Mouse (Mus musculus) G1E (cell line): ENCODE results near the gene Wrap73. TPM values are rescaled to one million over a fixed set of nuclear protein-coding genes. Genes with fewer than 3 reads are reported as not detected.

Experiments
- ATAC-seq: 2 replicates; pipeline ENCODE4 v1.8.0; 2016; ENCODE audit warnings: mild to moderate bottlenecking; ENCODE audit not compliant: insufficient number of reproducible peaks, poor library complexity, low FRiP score, severe bottlenecking; ENCODE audit errors: extremely low read depth
- DNase-seq: peaks from one replicate; pipeline ENCODE4 v3.0.0; 2012; ENCODE audit warnings: low spot score
- H3K27me3 ChIP-seq: 2 replicates; pipeline ENCODE4 v1.6.1; 2012; ENCODE audit warnings: mild to moderate bottlenecking, low read length, inconsistent platforms; ENCODE audit not compliant: insufficient read depth
- H3K36me3 ChIP-seq: replicated peaks from 2 replicates; pipeline ENCODE3; 2012; ENCODE audit warnings: mild to moderate bottlenecking, inconsistent platforms
- H3K4me1 ChIP-seq: 2 replicates; pipeline ENCODE4 v1.6.1; 2012; ENCODE audit warnings: low read depth, low read length, inconsistent platforms, mixed read lengths; ENCODE audit not compliant: insufficient read depth
- H3K4me3 ChIP-seq: 2 replicates; pipeline ENCODE4 v1.5.1; 2012; ENCODE audit warnings: low read depth, mild to moderate bottlenecking, inconsistent platforms, low read length, moderate library complexity, mixed read lengths
- H3K9me3 ChIP-seq: replicated peaks from 2 replicates; pipeline ENCODE4 v1.6.1; 2012; ENCODE audit warnings: inconsistent platforms
- CTCF ChIP-seq: IDR thresholded peaks from 2 replicates; pipeline ENCODE4 v1.5.1; 2012; ENCODE audit warnings: low read depth, low read length, inconsistent platforms, mixed read lengths
- GATA1 ChIP-seq: IDR thresholded peaks from 2 replicates; pipeline ENCODE4 v1.6.1; 2012; ENCODE audit warnings: borderline replicate concordance, low read length, inconsistent platforms, mixed read lengths
- GATA2 ChIP-seq: IDR thresholded peaks from 2 replicates; pipeline ENCODE4 v1.6.1; 2012; ENCODE audit warnings: low read depth, low read length, inconsistent platforms, borderline replicate concordance
- POLR2AphosphoS5 ChIP-seq: IDR thresholded peaks from 2 replicates; pipeline ENCODE4 v1.6.1; 2012; ENCODE audit warnings: low read depth, low read length, inconsistent platforms; ENCODE audit not compliant: insufficient replicate concordance
- TAL1 ChIP-seq: conservative IDR thresholded peaks from 2 replicates; pipeline ENCODE4 v1.6.1; 2012; ENCODE audit warnings: low read depth, low read length, inconsistent platforms, mixed read lengths
- polyA plus RNA-seq: library from polyadenylated mRNA; stranded (reverse); fragments of >175 nt; gene quantifications from 2 replicates; pipeline ENCODE4 v1.2.3, GENCODE M21; 2012
- total RNA-seq, 2 experiments: library from RNA; stranded (forward) in 1 of 2; stranded (reverse) in 1 of 2; fragments of 200-1000 nt in 1 of 2; fragments of >200 nt in 1 of 2; fragmentation: Nextera tagmentation in 1 of 2; gene quantifications; 2 replicates each; pipeline ENCODE4 v1.2.3; 2014 to 2017

The Wrap73 gene
- total and polyA plus RNA-seq, 3 experiments: 6.9 to 21.5 (median 19.4) TPM

- Histone ChIP-seq H3K4me1 (no peaks in the 10 kb centered on the region), H3K9me3 (no peaks in the 10 kb centered on the region), H3K4me3 (no peak overlapping the region), H3K27me3 (peaks cover 6% of the 10 kb centered on the region; the same call in 1 of the 2 replicates), H3K36me3 (no peaks in the 10 kb centered on the region)
- ATAC-seq (no peak), DNase-seq (no peak)
- TF ChIP-seq POLR2AphosphoS5: no peak
- TF ChIP-seq TAL1: no peak
- no peak for TF ChIP-seq CTCF
- TF ChIP-seq GATA2: no peak
- TF ChIP-seq GATA1: no peak
Observed at GRCm38 (mm10) chr4:154131894-154132293, 10.3 kb upstream of the Wrap73 start.

- H3K27me3 ChIP-seq: peaks cover 6% of the 10 kb centered on the region; the same call in 1 of the 2 replicates
- ATAC-seq (no peak), DNase-seq (no peak)
- H3K4me1 ChIP-seq: no peaks in the 10 kb centered on the region
- H3K9me3 ChIP-seq: peaks cover 6% of the 10 kb centered on the region
- no peaks in the 10 kb centered on the region for H3K36me3 ChIP-seq
- no peak overlapping the region for H3K4me3 ChIP-seq
- TF ChIP-seq POLR2AphosphoS5: no peak
- TF ChIP-seq TAL1: no peak
- TF ChIP-seq GATA1: no peak
- no peak for TF ChIP-seq GATA2
- no peak for TF ChIP-seq CTCF
Observed at GRCm38 (mm10) chr4:154134803-154135202, 7.4 kb upstream of the Wrap73 start.

- TF ChIP-seq POLR2AphosphoS5 (no peak), GATA1 (no peak), GATA2 (no peak), CTCF (no peak), TAL1 (no peak)
- Histone ChIP-seq H3K4me3 (no peak overlapping the region), H3K4me1 (peaks cover 8% of the 10 kb centered on the region), H3K36me3 (no peaks in the 10 kb centered on the region), H3K27me3 (peaks cover 20% of the 10 kb centered on the region; the same call in 1 of the 2 replicates), H3K9me3 (peaks cover 18% of the 10 kb centered on the region)
- DNase-seq (no peak), ATAC-seq (no peak)
Observed at GRCm38 (mm10) chr4:154137139-154137538, 5.0 kb upstream of the Wrap73 start.

- no peak for DNase-seq
- H3K9me3 ChIP-seq: peaks cover 18% of the 10 kb centered on the region
- H3K4me1 ChIP-seq: peaks cover 24% of the 10 kb centered on the region
- TF ChIP-seq TAL1: no peak
- no peak for TF ChIP-seq GATA2
- no peak for TF ChIP-seq POLR2AphosphoS5
- no peak for TF ChIP-seq CTCF
- no peak for ATAC-seq
- peaks cover 9% of the 10 kb centered on the region for H3K36me3 ChIP-seq
- no peak overlapping the region; the same call in 1 of the 2 replicates for H3K4me3 ChIP-seq
- H3K27me3 ChIP-seq: peaks cover 16% of the 10 kb centered on the region; the same call in 1 of the 2 replicates
Observed at GRCm38 (mm10) chr4:154139671-154140181, 2.4 kb upstream of the Wrap73 start.

GRCm38 (mm10) chr4:154140182-154140212, 2.2 kb upstream of the Wrap73 start, which contains the start of gene Trp73:
Trp73 (minus strand) TSS chr4:154140208.
- TF ChIP-seq POLR2AphosphoS5 (no peak), TAL1 (no peak), GATA1 (no peak), GATA2 (no peak), CTCF (no peak)
- H3K36me3 ChIP-seq: peaks cover 10% of the 10 kb centered on the region
- H3K4me3 ChIP-seq: no peak within 1 kb of the TSS; the same call in 1 of the 2 replicates
- no peak for DNase-seq
- H3K9me3 ChIP-seq: peaks cover 18% of the 10 kb centered on the region
- peaks cover 24% of the 10 kb centered on the region for H3K4me1 ChIP-seq
- ATAC-seq: no peak
- H3K27me3 ChIP-seq: peaks cover 15% of the 10 kb centered on the region; the same call in 1 of the 2 replicates

GRCm38 (mm10) chr4:154140213-154141008, 1.8 kb upstream of the Wrap73 start:
- Histone ChIP-seq H3K27me3 (peaks cover 15% of the 10 kb centered on the region; the same call in 1 of the 2 replicates), H3K9me3 (peaks cover 18% of the 10 kb centered on the region), H3K36me3 (peaks cover 14% of the 10 kb centered on the region), H3K4me3 (no peak overlapping the region), H3K4me1 (peaks cover 24% of the 10 kb centered on the region)
- no peak for DNase-seq
- ATAC-seq: no peak
- TF ChIP-seq POLR2AphosphoS5 (no peak), CTCF (no peak), TAL1 (no peak), GATA2 (no peak), GATA1 (no peak)
